Comparison of ENCODE assay signal across 31 mouse cellular contexts in genomic region chr6:140636290-140636689, GRCm38 (mm10).
"Had no signal": no experiment of that assay in that cellular context is flagged by ENCODE, and none has a peak within 500 bp of the region (broad histone marks: within the 10 kb centered on the region; RNA-seq: fewer than 3 reads in every experiment).

No protein-coding gene starts in this region.

- ATAC-seq: liver, embryonic 12.5 days; liver, postnatal 0 days; lung, postnatal 0 days; midbrain, embryonic 13.5 days; midbrain, embryonic 15.5 days; midbrain, embryonic 16.5 days had no signal

- H3K4me3 ChIP-seq: limb, embryonic 10.5 days; limb, embryonic 12.5 days; limb, embryonic 13.5 days; limb, embryonic 15.5 days; liver, embryonic 12.5 days; liver, embryonic 13.5 days; liver, embryonic 15.5 days; lung, embryonic 15.5 days; megakaryocyte, embryonic 14.5 days; midbrain, embryonic 10.5 days; midbrain, embryonic 12.5 days; midbrain, embryonic 13.5 days; midbrain, embryonic 15.5 days; myocyte had no signal

- H3K4me1 ChIP-seq: limb, embryonic 10.5 days; limb, embryonic 12.5 days; limb, embryonic 15.5 days; liver, embryonic 12.5 days; liver, embryonic 15.5 days; lung, embryonic 15.5 days; midbrain, embryonic 12.5 days; midbrain, embryonic 13.5 days had no signal

- H3K4me2 ChIP-seq: limb, embryonic 12.5 days; limb, embryonic 13.5 days; limb, embryonic 15.5 days; liver, embryonic 11.5 days; liver, embryonic 12.5 days; liver, embryonic 13.5 days; liver, embryonic 15.5 days; lung, embryonic 14.5 days; lung, embryonic 15.5 days; midbrain, embryonic 11.5 days; midbrain, embryonic 12.5 days; midbrain, embryonic 13.5 days; midbrain, embryonic 15.5 days had no signal

- H3K9ac ChIP-seq: limb, embryonic 12.5 days; limb, embryonic 13.5 days; limb, embryonic 15.5 days; liver, embryonic 12.5 days; liver, embryonic 13.5 days; liver, embryonic 14.5 days; liver, embryonic 15.5 days; liver, postnatal 0 days; lung, embryonic 14.5 days; lung, embryonic 15.5 days; midbrain, embryonic 12.5 days; midbrain, embryonic 13.5 days; midbrain, embryonic 15.5 days had no signal

- H3K9me3 ChIP-seq: limb, embryonic 10.5 days; limb, embryonic 12.5 days; limb, embryonic 13.5 days; limb, embryonic 15.5 days; liver, embryonic 12.5 days; liver, embryonic 13.5 days; liver, embryonic 15.5 days; lung, embryonic 15.5 days; megakaryocyte, embryonic 14.5 days; midbrain, embryonic 10.5 days; midbrain, embryonic 12.5 days; midbrain, embryonic 13.5 days; midbrain, embryonic 15.5 days had no signal

- DNase-seq: left cerebral cortex, postnatal 4 days; liver; liver, embryonic 13.5 days; liver, postnatal 0 days; lung, adult 18-20 months; lung, adult 2 months; lung, embryonic 14.5 days; lung, postnatal 10 days; lung, postnatal 14 days; lung, postnatal 36 days; lung, postnatal 4 days; midbrain, embryonic 14.5 days had no signal

- H3K27me3 ChIP-seq: limb, embryonic 12.5 days; limb, embryonic 13.5 days; limb, embryonic 15.5 days; liver, embryonic 12.5 days; liver, embryonic 13.5 days; liver, embryonic 15.5 days; lung, embryonic 15.5 days; megakaryocyte, embryonic 14.5 days; midbrain, embryonic 12.5 days; midbrain, embryonic 13.5 days; midbrain, embryonic 15.5 days had no signal

- H3K27ac ChIP-seq: limb, embryonic 10.5 days; limb, embryonic 12.5 days; limb, embryonic 13.5 days; limb, embryonic 15.5 days; liver, embryonic 12.5 days; liver, embryonic 13.5 days; liver, embryonic 14.5 days; liver, embryonic 15.5 days; lung, embryonic 15.5 days; macrophage; midbrain, embryonic 10.5 days; midbrain, embryonic 12.5 days; midbrain, embryonic 13.5 days; midbrain, embryonic 15.5 days had no signal
